Mouse (Mus musculus) liver, embryonic 16.5 days (tissue): ENCODE measurements around the gene Slc27a1. TPM values are rescaled to one million over a fixed set of nuclear protein-coding genes. Genes with fewer than 3 reads are reported as not detected.

Source experiments
- ATAC-seq: fragments of 200-750 bp; cut with Nextera tagmentation; 2 replicates; pipeline ENCODE4 v1.8.0; 2017; ENCODE audit warnings: low read depth, mild to moderate bottlenecking, moderate number of reproducible peaks, moderate library complexity
- H3K27ac ChIP-seq: fragments of 300-500 bp; sonication (generic); 2 replicates; pipeline ENCODE4 v1.5.1; 2014; ENCODE audit warnings: mild to moderate bottlenecking, low read length
- H3K27me3 ChIP-seq: fragments of 300-500 bp; sonication (generic); 2 replicates; pipeline ENCODE4 v1.6.1; 2014; ENCODE audit warnings: low read depth, low read length, mixed read lengths; ENCODE audit not compliant: control insufficient read depth, insufficient read depth
- H3K36me3 ChIP-seq: fragments of 300-500 bp; sonication (generic); 2 replicates; pipeline ENCODE4 v1.6.1; 2014; ENCODE audit warnings: mild to moderate bottlenecking; ENCODE audit not compliant: control insufficient read depth, insufficient read depth
- H3K4me1 ChIP-seq: fragments of 300-500 bp; sonication (generic); 2 replicates; pipeline ENCODE4 v1.6.1; 2014; ENCODE audit warnings: low read depth, low read length, mixed read lengths; ENCODE audit not compliant: control insufficient read depth
- H3K4me2 ChIP-seq: fragments of 300-500 bp; sonication (generic); 2 replicates; pipeline ENCODE4 v1.6.1; 2014; ENCODE audit warnings: low read depth, low read length, mixed read lengths
- H3K4me3 ChIP-seq: fragments of 300-500 bp; sonication (generic); 2 replicates; pipeline ENCODE4 v1.5.1; 2014; ENCODE audit warnings: low read depth, mild to moderate bottlenecking, low read length
- H3K9ac ChIP-seq: fragments of 300-500 bp; sonication (generic); 2 replicates; pipeline ENCODE4 v1.6.1; 2014; ENCODE audit warnings: low read depth, low read length
- H3K9me3 ChIP-seq: fragments of 300-500 bp; sonication (generic); replicated peaks from 2 replicates; pipeline ENCODE4 v1.6.1; 2016; ENCODE audit warnings: low read length; ENCODE audit not compliant: control insufficient read depth
- WGBS: fragments of 180-500 bp; shearing (Covaris S2); extraction: QIAGEN DNeasy Blood & Tissue Kit; methylation state at CpG from one replicate; pipeline ENCODE4 v1.1.7; 2014; ENCODE audit not compliant: insufficient replicate concordance; 5-methylcytosine and 5-hydroxymethylcytosine counted together
- polyA plus RNA-seq: library from polyadenylated mRNA; unstranded; fragments of >200 nt; fragmentation: Nextera tagmentation; extraction: Ambion mirVana; gene quantifications from 2 replicates; pipeline ENCODE4 v1.2.1, GENCODE M21; 2015

Gene Slc27a1
- polyA plus RNA-seq, 1 experiment from 2014 or later: 3.2 TPM

GRCm38 (mm10) chr8:71572077-71572476 lies 3.4 kb downstream of the Slc27a1 start:
- no peak for ATAC-seq
- no peaks in the 10 kb centered on the region for H3K9me3 ChIP-seq
- H3K4me1 ChIP-seq: peaks cover 13% of the 10 kb centered on the region; the same call in 1 of the 2 replicates
- no peak overlapping the region for H3K27ac ChIP-seq
- no peak overlapping the region for H3K4me2 ChIP-seq
- H3K9ac ChIP-seq: no peak overlapping the region
- WGBS: 67% methylated on average over 2 of the region's 2 CpGs
- peaks cover 14% of the 10 kb centered on the region for H3K27me3 ChIP-seq
- no peaks in the 10 kb centered on the region for H3K36me3 ChIP-seq
- H3K4me3 ChIP-seq: no peak overlapping the region

GRCm38 (mm10) chr8:71572847-71573633 lies 4.4 kb downstream of the Slc27a1 start:
- no peak for ATAC-seq
- Histone ChIP-seq H3K4me3 (no peak overlapping the region), H3K9me3 (no peaks in the 10 kb centered on the region), H3K27me3 (peaks cover 14% of the 10 kb centered on the region), H3K36me3 (no peaks in the 10 kb centered on the region), H3K4me2 (no peak overlapping the region), H3K27ac (no peak overlapping the region), H3K4me1 (peaks cover 13% of the 10 kb centered on the region; the same call in 1 of the 2 replicates), H3K9ac (no peak overlapping the region)
- WGBS: 69% methylated on average over 9 of the region's 9 CpGs

- 59% methylated on average over 7 of the region's 7 CpGs for WGBS
- Histone ChIP-seq H3K9ac (no peak overlapping the region), H3K9me3 (no peaks in the 10 kb centered on the region), H3K4me1 (peaks cover 13% of the 10 kb centered on the region; the same call in 1 of the 2 replicates), H3K4me2 (no peak overlapping the region), H3K27ac (no peak overlapping the region), H3K27me3 (peaks cover 4% of the 10 kb centered on the region), H3K36me3 (no peaks in the 10 kb centered on the region), H3K4me3 (no peak overlapping the region)
- ATAC-seq: no peak
These were observed 5.7 kb downstream of the Slc27a1 start for GRCm38 (mm10) chr8:71574426-71574825.

- no peak for ATAC-seq
- WGBS: 38% methylated on average over 1 of the region's 1 CpGs
These were observed 6.3 kb downstream of the Slc27a1 start for GRCm38 (mm10) chr8:71575020-71575419.

GRCm38 (mm10) chr8:71577856-71578387 lies 9.2 kb downstream of the Slc27a1 start:
- no peak overlapping the region for H3K9ac ChIP-seq
- H3K27me3 ChIP-seq: no peaks in the 10 kb centered on the region
- no peaks in the 10 kb centered on the region for H3K9me3 ChIP-seq
- H3K27ac ChIP-seq: no peak overlapping the region
- no peak overlapping the region for H3K4me2 ChIP-seq
- ATAC-seq: no peak
- H3K36me3 ChIP-seq: no peaks in the 10 kb centered on the region
- no peaks in the 10 kb centered on the region for H3K4me1 ChIP-seq
- 39% methylated on average over 4 of the region's 4 CpGs for WGBS
- no peak overlapping the region for H3K4me3 ChIP-seq

More at GRCm38 (mm10) chr8:71575020-71575419, 6.3 kb downstream of the Slc27a1 start:
- Histone ChIP-seq H3K4me2 (no peak overlapping the region), H3K4me1 (peaks cover 9% of the 10 kb centered on the region; the same call in 1 of the 2 replicates), H3K4me3 (no peak overlapping the region), H3K27ac (no peak overlapping the region), H3K9me3 (no peaks in the 10 kb centered on the region), H3K9ac (no peak overlapping the region), H3K36me3 (no peaks in the 10 kb centered on the region), H3K27me3 (no peaks in the 10 kb centered on the region; the same call in 1 of the 2 replicates)

- H3K36me3 ChIP-seq: no peaks in the 10 kb centered on the region
- ATAC-seq: no peak
- no peak overlapping the region for H3K4me3 ChIP-seq
- no peak overlapping the region for H3K9ac ChIP-seq
- no peaks in the 10 kb centered on the region for H3K9me3 ChIP-seq
- no peak overlapping the region for H3K4me2 ChIP-seq
- no peaks in the 10 kb centered on the region for H3K27me3 ChIP-seq
- H3K27ac ChIP-seq: no peak overlapping the region
- H3K4me1 ChIP-seq: no peaks in the 10 kb centered on the region
- WGBS: 29% methylated on average over 1 of the region's 1 CpGs
These were observed 10.3 kb downstream of the Slc27a1 start for GRCm38 (mm10) chr8:71579009-71579408.

GRCm38 (mm10) chr8:71579476-71579875 lies 10.8 kb downstream of the Slc27a1 start:
- ATAC-seq: no peak
- Histone ChIP-seq H3K27me3 (no peaks in the 10 kb centered on the region), H3K4me1 (no peaks in the 10 kb centered on the region), H3K9ac (no peak overlapping the region), H3K27ac (no peak overlapping the region), H3K9me3 (no peaks in the 10 kb centered on the region), H3K36me3 (no peaks in the 10 kb centered on the region), H3K4me3 (no peak overlapping the region), H3K4me2 (no peak overlapping the region)
- WGBS: 71% methylated on average over 14 of the region's 14 CpGs

GRCm38 (mm10) chr8:71580201-71580600 lies 11.5 kb downstream of the Slc27a1 start:
- no peak for ATAC-seq
- Histone ChIP-seq H3K27me3 (no peaks in the 10 kb centered on the region), H3K27ac (no peak overlapping the region), H3K9me3 (no peaks in the 10 kb centered on the region), H3K36me3 (no peaks in the 10 kb centered on the region), H3K4me3 (no peak overlapping the region), H3K4me1 (no peaks in the 10 kb centered on the region), H3K4me2 (no peak overlapping the region), H3K9ac (no peak overlapping the region)
- WGBS: 62% methylated on average over 8 of the region's 9 CpGs

- Histone ChIP-seq H3K4me3 (no peak overlapping the region), H3K27ac (no peak overlapping the region), H3K4me1 (peaks cover 8% of the 10 kb centered on the region), H3K9me3 (no peaks in the 10 kb centered on the region), H3K9ac (no peak overlapping the region), H3K4me2 (no peak overlapping the region), H3K27me3 (no peaks in the 10 kb centered on the region), H3K36me3 (no peaks in the 10 kb centered on the region)
- WGBS: 62% methylated on average over 2 of the region's 2 CpGs
- ATAC-seq: no peak
These were observed 18.2 kb downstream of the Slc27a1 start for GRCm38 (mm10) chr8:71586891-71587290.
